Mouse (Mus musculus): ENCODE data around the gene Crhr2. TPM values are rescaled to one million over a fixed set of nuclear protein-coding genes. Genes with fewer than 3 reads are reported as not detected.

The Crhr2 gene
- total and polyA plus RNA-seq, 2 experiments from 2014 or later = 2.0 to 3.0 TPM

GRCm38 (mm10) chr6:55133425-55133824 lies 609 bp upstream of the Crhr2 start:
- Histone ChIP-seq H3K27ac (ENCODE audit: low read depth, low read length) (no peak overlapping the region), H3K36me3 (ENCODE audit: insufficient read depth, low read length) (no peaks in the 10 kb centered on the region), H3K9ac (replicated peaks; ENCODE audit: low read length, poor library complexity, severe bottlenecking) (no peak overlapping the region), H3K4me3 (ENCODE audit: low read depth, low read length) (no peak overlapping the region), H3K27me3 (ENCODE audit: insufficient read depth, low read length) (no peaks in the 10 kb centered on the region), H3K9me3 (ENCODE audit: low read length) (no peaks in the 10 kb centered on the region), H3K4me2 (ENCODE audit: low read depth, low read length, poor library complexity, severe bottlenecking) (no peak overlapping the region), H3K4me1 (ENCODE audit: insufficient read depth, low read length) (no peaks in the 10 kb centered on the region)
- TF ChIP-seq CTCF (IDR thresholded peaks at IDR 0.05) = no peak
- DNase-seq (ENCODE audit: low spot score) (no peak), ATAC-seq (ENCODE audit: low FRiP score) (no peak)
- 56% methylated on average over 1 of the region's 1 CpGs for WGBS

GRCm38 (mm10) chr6:55131301-55131700 lies 1.5 kb downstream of the Crhr2 start:
- H3K4me1 ChIP-seq (ENCODE audit: insufficient read depth, low read length) = no peaks in the 10 kb centered on the region
- TF ChIP-seq CTCF (IDR thresholded peaks at IDR 0.05) = no peak
- H3K4me2 ChIP-seq (ENCODE audit: low read depth, low read length, poor library complexity, severe bottlenecking) = no peak overlapping the region
- H3K27ac ChIP-seq (ENCODE audit: low read depth, low read length) = no peak overlapping the region
- H3K9ac ChIP-seq (replicated peaks; ENCODE audit: low read length, poor library complexity, severe bottlenecking) = no peak overlapping the region
- no peaks in the 10 kb centered on the region for H3K9me3 ChIP-seq (ENCODE audit: low read length)
- no peak overlapping the region for H3K4me3 ChIP-seq (ENCODE audit: low read depth, low read length)
- DNase-seq (ENCODE audit: low spot score) (no peak), ATAC-seq (ENCODE audit: low FRiP score) (no peak)
- H3K36me3 ChIP-seq (ENCODE audit: insufficient read depth, low read length) = no peaks in the 10 kb centered on the region
- no peaks in the 10 kb centered on the region for H3K27me3 ChIP-seq (ENCODE audit: insufficient read depth, low read length)
- WGBS = 81% methylated on average over 4 of the region's 4 CpGs

- no peaks in the 10 kb centered on the region for H3K4me1 ChIP-seq (ENCODE audit: insufficient read depth, low read length)
- H3K27ac ChIP-seq (ENCODE audit: low read depth, low read length) = no peak overlapping the region
- ATAC-seq (ENCODE audit: low FRiP score) (no peak), DNase-seq (ENCODE audit: low spot score) (no peak)
- no peak overlapping the region for H3K9ac ChIP-seq (replicated peaks; ENCODE audit: low read length, poor library complexity, severe bottlenecking)
- H3K27me3 ChIP-seq (ENCODE audit: insufficient read depth, low read length) = no peaks in the 10 kb centered on the region
- 69% methylated on average over 6 of the region's 6 CpGs for WGBS
- no peaks in the 10 kb centered on the region for H3K9me3 ChIP-seq (ENCODE audit: low read length)
- no peak overlapping the region for H3K4me2 ChIP-seq (ENCODE audit: low read depth, low read length, poor library complexity, severe bottlenecking)
- TF ChIP-seq CTCF (IDR thresholded peaks at IDR 0.05) = no peak
- H3K36me3 ChIP-seq (ENCODE audit: insufficient read depth, low read length) = no peaks in the 10 kb centered on the region
- H3K4me3 ChIP-seq (ENCODE audit: low read depth, low read length) = no peak overlapping the region
These were observed 2.2 kb downstream of the Crhr2 start for GRCm38 (mm10) chr6:55130631-55131030.

GRCm38 (mm10) chr6:55128391-55128790 lies 4.4 kb downstream of the Crhr2 start:
- Histone ChIP-seq H3K9me3 (ENCODE audit: low read length) (no peaks in the 10 kb centered on the region), H3K27ac (ENCODE audit: low read depth, low read length) (no peak overlapping the region), H3K4me2 (ENCODE audit: low read depth, low read length, poor library complexity, severe bottlenecking) (no peak overlapping the region), H3K4me3 (ENCODE audit: low read depth, low read length) (no peak overlapping the region), H3K9ac (replicated peaks; ENCODE audit: low read length, poor library complexity, severe bottlenecking) (no peak overlapping the region), H3K4me1 (ENCODE audit: insufficient read depth, low read length) (no peaks in the 10 kb centered on the region), H3K36me3 (ENCODE audit: insufficient read depth, low read length) (no peaks in the 10 kb centered on the region), H3K27me3 (ENCODE audit: insufficient read depth, low read length) (no peaks in the 10 kb centered on the region)
- ATAC-seq (ENCODE audit: low FRiP score) (no peak), DNase-seq (ENCODE audit: low spot score) (no peak)
- no peak for TF ChIP-seq CTCF (IDR thresholded peaks at IDR 0.05)

GRCm38 (mm10) chr6:55126576-55126975 lies 6.2 kb downstream of the Crhr2 start:
- H3K4me1 ChIP-seq (ENCODE audit: insufficient read depth, low read length) = no peaks in the 10 kb centered on the region
- 80% methylated on average over 5 of the region's 5 CpGs for WGBS
- H3K27me3 ChIP-seq (ENCODE audit: insufficient read depth, low read length) = no peaks in the 10 kb centered on the region
- no peak for DNase-seq (ENCODE audit: low spot score)
- no peak overlapping the region for H3K27ac ChIP-seq (ENCODE audit: low read depth, low read length)
- H3K4me3 ChIP-seq (ENCODE audit: low read depth, low read length) = no peak overlapping the region
- H3K9me3 ChIP-seq (ENCODE audit: low read length) = no peaks in the 10 kb centered on the region
- H3K9ac ChIP-seq (replicated peaks; ENCODE audit: low read length, poor library complexity, severe bottlenecking) = no peak overlapping the region
- H3K36me3 ChIP-seq (ENCODE audit: insufficient read depth, low read length) = no peaks in the 10 kb centered on the region
- no peak for ATAC-seq (ENCODE audit: low FRiP score)
- H3K4me2 ChIP-seq (ENCODE audit: low read depth, low read length, poor library complexity, severe bottlenecking) = no peak overlapping the region
- no peak for TF ChIP-seq CTCF (IDR thresholded peaks at IDR 0.05)

- ATAC-seq (ENCODE audit: low FRiP score) = no peak
- H3K4me3 ChIP-seq (ENCODE audit: low read depth, low read length) = no peak overlapping the region
- H3K36me3 ChIP-seq (ENCODE audit: insufficient read depth, low read length) = no peaks in the 10 kb centered on the region
- peaks cover 6% of the 10 kb centered on the region for H3K27me3 ChIP-seq (ENCODE audit: insufficient read depth, low read length)
- TF ChIP-seq CTCF (IDR thresholded peaks at IDR 0.05) = no peak
- DNase-seq (ENCODE audit: low spot score) = peak; percentile 19
- H3K4me1 ChIP-seq (ENCODE audit: insufficient read depth, low read length) = no peaks in the 10 kb centered on the region
- H3K27ac ChIP-seq (ENCODE audit: low read depth, low read length) = no peak overlapping the region
- no peak overlapping the region for H3K4me2 ChIP-seq (ENCODE audit: low read depth, low read length, poor library complexity, severe bottlenecking)
- no peaks in the 10 kb centered on the region for H3K9me3 ChIP-seq (ENCODE audit: low read length)
- WGBS = 57% methylated on average over 4 of the region's 4 CpGs
- no peak overlapping the region for H3K9ac ChIP-seq (replicated peaks; ENCODE audit: low read length, poor library complexity, severe bottlenecking)
These were observed 9.8 kb downstream of the Crhr2 start for GRCm38 (mm10) chr6:55123056-55123455.
